Mouse (Mus musculus) layer of hippocampus, adult 9-10 months (tissue): ENCODE measurements around the gene Unc5cl.

Source experiments
- DNase-seq: peaks from one replicate; pipeline ENCODE4 v3.0.0; 2022; ENCODE audit warnings: low spot score

Gene Unc5cl

DNA sequence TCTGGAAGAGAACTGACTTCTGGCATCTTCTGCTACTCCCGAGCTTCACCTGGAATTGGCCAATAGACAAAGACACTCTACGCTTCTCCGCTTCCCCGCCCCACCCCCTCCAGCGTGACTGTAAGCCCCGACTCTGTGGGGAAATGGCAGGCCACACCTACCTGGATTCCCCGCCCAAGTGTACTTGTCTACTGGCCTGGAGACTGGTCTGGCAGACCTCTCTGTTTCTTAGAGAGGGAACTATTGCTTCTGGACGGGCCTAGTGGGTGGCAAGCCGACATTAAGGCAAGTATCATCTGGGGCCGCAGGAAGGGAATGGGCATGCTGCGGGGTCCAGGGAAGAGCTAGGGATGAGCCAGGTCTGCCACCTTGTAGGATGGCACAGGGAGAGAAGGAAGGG lies at the start of gene Unc5cl:
TSS of gene Unc5cl (plus strand) at position 214 of the 400 bp plus-strand sequence.
- no peak for DNase-seq

DNA sequence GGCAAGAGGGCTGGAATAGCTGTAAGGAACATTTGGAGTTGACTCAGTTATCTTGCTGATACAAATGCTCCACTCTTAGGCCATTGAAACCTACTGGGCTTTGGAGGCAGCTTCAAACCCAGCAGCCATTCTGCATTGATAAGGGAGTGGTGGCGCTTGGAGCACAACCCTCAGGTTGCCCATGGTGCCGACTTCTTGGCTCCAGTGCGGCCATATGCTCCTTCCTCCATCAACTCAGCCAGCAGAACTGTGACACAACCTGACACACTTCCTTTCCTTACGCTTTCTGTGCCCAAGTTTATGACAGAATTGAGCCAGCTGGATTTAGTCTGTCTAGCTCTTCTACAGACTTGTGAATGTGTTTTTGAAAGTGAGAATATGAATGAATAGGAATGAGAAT lies 47.5 kb upstream of the Unc5cl start:
- no peak for DNase-seq

GRCm38 (mm10) chr17:48407910-48408525 lies 46.7 kb upstream of the Unc5cl start:
- DNase-seq, result no peak

GRCm38 (mm10) chr17:48408526-48409291 lies 46.0 kb upstream of the Unc5cl start:
- peak; percentile 37 for DNase-seq

- DNase-seq, result peak; percentile 98
These were observed 45.1 kb upstream of the Unc5cl start, which contains the start of the genes Nfya and Oard1 for GRCm38 (mm10) chr17:48409380-48410298. Nfya (minus strand) TSS chr17:48409906. Oard1 (plus strand) TSS chr17:48410014.

DNA sequence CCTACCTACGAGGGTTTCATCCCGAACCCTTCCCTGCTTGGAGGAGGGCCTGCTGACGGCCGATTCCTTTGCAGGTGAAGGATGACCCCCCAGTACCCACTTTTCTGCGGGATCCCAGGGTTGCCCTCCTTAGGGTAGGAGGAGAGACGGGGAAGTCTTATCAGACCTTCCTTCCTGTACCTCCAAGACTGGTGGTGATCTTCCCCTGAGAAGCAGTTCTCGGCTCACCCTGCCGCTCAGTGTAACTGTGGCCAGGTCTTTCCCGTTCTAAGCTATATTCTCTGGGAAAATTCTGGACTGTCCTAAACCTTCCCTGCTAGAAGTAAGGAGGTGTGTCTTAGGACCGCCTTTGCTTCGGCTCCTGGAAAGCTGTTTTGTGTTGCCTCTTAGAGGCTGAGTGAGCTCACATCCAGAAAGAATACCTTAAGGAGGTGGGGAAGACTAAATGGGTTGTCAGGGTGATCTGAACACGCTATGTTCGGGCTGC lies 44.4 kb upstream of the Unc5cl start:
- no peak for DNase-seq

DNA sequence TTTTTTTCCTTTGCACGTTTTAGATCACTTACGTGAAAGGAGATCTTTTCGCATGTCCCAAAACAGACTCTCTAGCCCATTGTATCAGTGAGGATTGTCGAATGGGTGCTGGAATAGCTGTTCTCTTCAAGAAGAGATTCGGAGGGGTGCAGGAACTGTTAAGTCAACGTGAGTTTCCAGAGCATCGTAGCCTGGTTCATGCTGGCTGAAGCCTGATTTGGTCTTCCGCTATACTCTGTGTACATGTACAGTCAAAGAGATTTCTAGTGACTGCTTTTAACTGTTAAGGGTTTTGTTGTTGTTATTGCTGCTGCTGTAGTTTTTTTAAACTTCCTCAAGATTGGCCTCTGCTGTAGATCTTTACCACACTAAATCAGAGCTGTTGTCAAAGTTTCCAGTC lies 43.5 kb upstream of the Unc5cl start:
- DNase-seq, result no peak

GRCm38 (mm10) chr17:48416011-48416410 lies 38.7 kb upstream of the Unc5cl start:
- no peak for DNase-seq

GRCm38 (mm10) chr17:48416425-48417195 lies 38.1 kb upstream of the Unc5cl start:
- no peak for DNase-seq

GRCm38 (mm10) chr17:48417521-48417920 lies 37.2 kb upstream of the Unc5cl start:
- DNase-seq, result no peak

DNA sequence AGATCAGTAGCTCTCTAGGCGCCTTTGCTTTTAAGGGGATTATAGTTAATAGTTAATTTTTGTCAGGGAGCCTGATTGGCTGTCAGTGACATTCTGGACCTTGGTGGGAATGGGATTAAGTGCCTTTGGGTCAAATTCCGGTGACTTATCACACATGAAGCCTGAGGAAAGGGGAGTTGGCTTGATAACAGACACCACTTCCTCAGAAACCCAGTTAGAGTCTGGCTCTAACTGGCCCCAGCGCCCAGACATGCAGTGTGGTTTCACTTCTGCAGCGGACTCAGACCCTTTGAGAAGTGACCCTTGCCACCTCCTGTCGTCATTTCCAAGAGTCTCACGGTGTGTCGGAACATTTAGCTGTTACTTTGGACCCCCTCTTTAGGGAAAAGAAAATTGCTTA lies 36.5 kb upstream of the Unc5cl start:
- peak; percentile 25 for DNase-seq

DNA sequence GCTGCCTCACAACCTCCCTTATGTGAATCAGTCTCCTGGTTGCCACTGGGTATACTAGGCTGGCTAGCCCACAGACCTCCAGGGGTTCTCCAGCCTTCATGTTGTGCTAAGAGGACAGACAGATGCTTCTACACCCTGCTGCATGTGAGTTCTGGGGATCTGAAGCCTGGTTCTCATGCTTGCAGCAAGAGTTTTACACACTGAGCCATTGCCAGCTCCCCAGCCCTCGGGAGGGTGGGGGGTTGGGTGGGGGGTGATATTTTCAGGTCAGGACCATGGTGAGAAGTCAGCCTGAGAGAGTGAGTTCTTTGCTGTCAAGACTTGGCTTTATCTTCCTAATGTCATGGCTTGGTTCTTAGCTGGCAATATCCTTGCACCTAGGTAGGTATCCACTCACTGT lies 35.9 kb upstream of the Unc5cl start:
- no peak for DNase-seq

DNA sequence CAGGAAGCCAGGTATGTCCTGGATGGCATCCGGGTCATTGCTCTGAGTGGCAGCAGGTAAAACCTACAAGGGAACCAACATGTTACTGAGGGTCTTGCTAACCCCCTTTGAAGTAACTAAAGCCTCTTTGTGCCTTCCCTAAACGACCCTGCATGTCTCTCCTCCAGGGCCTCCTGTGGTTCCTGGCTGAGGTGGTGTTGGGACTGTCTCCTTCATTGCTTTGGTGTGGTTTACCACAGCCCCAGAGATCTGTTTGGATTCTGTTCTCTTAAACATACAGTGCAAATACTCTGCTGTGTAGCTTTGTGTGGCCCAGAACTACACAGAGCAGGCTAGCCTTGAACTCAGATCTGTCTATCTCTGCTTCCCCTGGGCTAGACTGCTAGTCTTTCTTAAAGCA lies 35.1 kb upstream of the Unc5cl start:
- DNase-seq, result no peak

- no peak for DNase-seq
These were observed 30.5 kb upstream of the Unc5cl start for GRCm38 (mm10) chr17:48424237-48424636.

- DNase-seq, result no peak
These were observed 28.7 kb upstream of the Unc5cl start for GRCm38 (mm10) chr17:48425823-48426612.

DNA sequence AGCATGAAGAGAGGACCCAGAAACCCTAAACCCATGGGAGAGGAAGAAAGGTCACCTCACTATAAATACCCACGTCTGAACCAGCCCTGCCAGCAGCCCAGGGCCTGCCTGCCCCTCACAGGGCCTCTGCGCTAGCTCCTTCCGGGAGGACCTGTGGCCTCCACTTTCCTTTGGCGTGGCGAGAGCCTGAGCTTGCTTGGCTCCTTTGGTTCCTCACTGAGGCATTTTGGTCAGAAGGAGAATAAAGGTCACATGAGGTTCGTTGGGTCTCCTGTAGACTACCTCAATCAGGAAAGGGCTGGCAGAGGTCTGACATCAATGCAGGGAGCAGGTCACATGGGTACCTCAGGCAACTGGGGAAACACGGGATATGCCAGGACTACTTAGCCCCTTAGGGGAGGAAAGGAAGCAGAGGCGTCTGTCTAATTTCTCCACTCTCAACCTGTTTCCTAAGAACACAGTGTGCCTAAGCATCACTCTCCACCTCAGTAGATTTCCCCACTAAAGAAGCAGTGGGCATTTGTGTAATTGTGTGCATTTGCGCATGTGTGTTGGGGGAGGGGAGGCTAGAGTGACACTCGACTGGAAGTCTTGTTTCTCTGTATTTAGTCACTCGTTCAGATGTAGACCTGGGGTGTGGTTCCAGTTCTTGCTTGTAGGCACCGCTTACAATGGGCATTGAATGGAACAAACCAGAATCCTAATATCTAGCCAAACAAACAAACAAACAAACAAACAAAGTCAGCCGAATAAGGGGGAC lies 27.5 kb upstream of the Unc5cl start:
- DNase-seq, result no peak

GRCm38 (mm10) chr17:48427852-48428530 lies 26.7 kb upstream of the Unc5cl start:
- DNase-seq, result no peak

GRCm38 (mm10) chr17:48430394-48430793 lies 24.3 kb upstream of the Unc5cl start:
- no peak for DNase-seq

DNA sequence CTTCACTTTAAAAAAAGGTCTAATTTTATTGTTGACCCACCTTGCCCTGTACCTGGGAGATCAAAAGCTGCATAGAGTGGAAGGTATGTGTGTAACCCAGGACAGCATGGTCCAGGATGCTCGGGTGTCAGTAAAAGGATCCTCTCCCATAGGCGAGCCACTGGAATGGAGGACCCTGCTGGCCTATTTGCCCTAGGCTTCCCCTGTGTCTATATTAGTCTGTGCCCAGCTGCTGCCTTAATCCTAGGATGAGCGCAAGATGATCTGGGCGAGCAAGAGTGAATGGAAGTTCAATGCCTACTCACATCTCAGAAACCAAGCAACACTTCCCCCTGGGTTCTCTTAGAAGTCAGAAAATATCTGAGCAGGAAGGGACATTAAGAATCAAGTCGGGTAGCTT lies 23.6 kb upstream of the Unc5cl start:
- no peak for DNase-seq
